In the genomic region with DNA sequence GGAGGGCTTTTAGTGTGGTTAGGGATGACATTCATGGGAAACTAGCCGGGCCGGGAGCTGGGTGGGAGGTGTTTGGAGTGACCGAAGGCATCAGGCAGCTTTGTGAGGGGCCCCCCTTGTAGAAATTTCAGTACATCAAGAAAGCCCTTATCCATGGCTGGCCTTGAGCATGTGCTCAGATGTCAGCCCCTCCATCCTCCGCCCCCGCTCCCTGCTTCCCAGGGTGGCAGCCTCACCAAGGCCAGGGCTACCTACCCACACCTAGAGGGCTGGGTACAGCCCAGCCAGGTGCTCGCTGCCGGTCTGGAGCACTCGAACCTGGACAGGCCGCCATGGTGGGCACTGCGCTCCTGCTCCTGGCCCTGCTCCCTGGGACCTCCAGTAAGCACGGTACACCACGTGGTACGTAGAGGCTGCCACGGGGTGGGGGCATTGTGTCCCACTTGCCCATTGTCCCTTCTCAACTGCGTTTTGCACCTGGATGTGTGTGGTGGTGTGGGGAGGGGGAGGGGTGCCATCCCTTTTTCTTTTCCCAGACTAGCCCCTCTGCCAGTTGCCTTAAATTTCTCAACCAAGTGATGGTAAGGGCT, we compare ENCODE assay signal across 11 mouse cellular contexts. TPM values are rescaled to one million over a fixed set of nuclear protein-coding genes. Genes with fewer than 3 reads are reported as not detected.
A peak's percentile ranks its signal among the peaks of the same experiment; 100 is the strongest.
DNase-seq lines count a peak whose midpoint lies in the region; ATAC-seq and TF ChIP-seq lines count a peak whose summit lies in the region.
"Had no signal": no experiment of that assay in that cellular context is flagged by ENCODE, and none has a peak within 500 bp of the region (broad histone marks: within the 10 kb centered on the region; RNA-seq: fewer than 3 reads in every experiment).

A gene (plus strand): TSS at position 264 of the 590 bp plus-strand sequence.

- peaks cover 9% of the 10 kb centered on the region; the same call in 1 of the 2 replicates for H3K4me1 ChIP-seq in heart, postnatal 0 days (ENCODE audit: control insufficient read depth, insufficient read depth)
- peaks cover 21% of the 10 kb centered on the region for H3K4me1 ChIP-seq in neural tube, embryonic 13.5 days (replicated peaks)
- H3K4me1 ChIP-seq in neural tube, embryonic 15.5 days, result peaks cover 18% of the 10 kb centered on the region
- peaks cover 3% of the 10 kb centered on the region; the same call in 1 of the 2 replicates for H3K4me1 ChIP-seq in midbrain, embryonic 16.5 days (ENCODE audit: control insufficient read depth, insufficient read depth, low read length)

- no peak within 1 kb of the TSS for H3K27ac ChIP-seq in heart, postnatal 0 days (ENCODE audit: low read depth)
- H3K27ac ChIP-seq in neural tube, embryonic 13.5 days (replicated peaks), result no peak within 1 kb of the TSS
- no peak within 1 kb of the TSS for H3K27ac ChIP-seq in neural tube, embryonic 15.5 days (replicated peaks)
- H3K27ac ChIP-seq in midbrain, embryonic 16.5 days (ENCODE audit: low read length), result no peak within 1 kb of the TSS

- WGBS in heart, postnatal 0 days, result 82% methylated on average over 15 of the region's 15 CpGs
- WGBS in neural tube, embryonic 13.5 days, result 79% methylated on average over 15 of the region's 15 CpGs
- WGBS in neural tube, embryonic 15.5 days, result 82% methylated on average over 15 of the region's 15 CpGs
- 81% methylated on average over 15 of the region's 15 CpGs for WGBS in midbrain, embryonic 16.5 days

- peaks cover 49% of the 10 kb centered on the region for H3K36me3 ChIP-seq in heart, postnatal 0 days (replicated peaks; ENCODE audit: control insufficient read depth, insufficient read depth, low read length)
- H3K36me3 ChIP-seq in neural tube, embryonic 13.5 days, result peaks cover 70% of the 10 kb centered on the region
- peaks cover 63% of the 10 kb centered on the region for H3K36me3 ChIP-seq in neural tube, embryonic 15.5 days
- H3K36me3 ChIP-seq in midbrain, embryonic 16.5 days (ENCODE audit: control insufficient read depth, insufficient read depth, low read length), result peaks cover 35% of the 10 kb centered on the region

- no peak within 1 kb of the TSS for H3K9ac ChIP-seq in heart, postnatal 0 days (replicated peaks; ENCODE audit: low read depth, low read length)
- 0 out of 2 replicates have a peak within 1 kb of the TSS, but pooled peaks have one; percentile 23 for H3K9ac ChIP-seq in neural tube, embryonic 13.5 days
- no peak within 1 kb of the TSS for H3K9ac ChIP-seq in neural tube, embryonic 15.5 days (replicated peaks)
- peak within 1 kb of the TSS; percentile 21; the same call in 1 of the 2 replicates for H3K9ac ChIP-seq in midbrain, embryonic 16.5 days (ENCODE audit: low read depth, low read length)

- DNase-seq in heart, postnatal 0 days (ENCODE audit: low spot score), result no peak
- DNase-seq in heart, adult 8-10 months (ENCODE audit: low spot score), result no peak
- no peak for DNase-seq in adrenal gland, postnatal 4 days (ENCODE audit: low spot score in 2 of 2)
- DNase-seq in cerebellum, postnatal 36 days, result no peak
- no peak for DNase-seq in cerebellum, postnatal 25 days
- DNase-seq: cerebellum, adult 9-10 months; gastrocnemius, postnatal 36 days had no signal

- no peaks in the 10 kb centered on the region for H3K27me3 ChIP-seq in heart, postnatal 0 days (ENCODE audit: control insufficient read depth, insufficient read depth, low read length)
- H3K27me3 ChIP-seq in neural tube, embryonic 13.5 days, result no peaks in the 10 kb centered on the region
- no peaks in the 10 kb centered on the region for H3K27me3 ChIP-seq in neural tube, embryonic 15.5 days (replicated peaks)
- no peaks in the 10 kb centered on the region for H3K27me3 ChIP-seq in midbrain, embryonic 16.5 days (ENCODE audit: control insufficient read depth, insufficient read depth, low read depth, low read length)
- H3K27me3 ChIP-seq: Patski had no signal

- no peak for TF ChIP-seq CTCF in heart, postnatal 0 days (IDR thresholded peaks at IDR 0.05; ENCODE audit: low read depth)

- no peaks in the 10 kb centered on the region for H3K9me3 ChIP-seq in heart, postnatal 0 days (replicated peaks; ENCODE audit: control insufficient read depth, low read length)
- no peaks in the 10 kb centered on the region for H3K9me3 ChIP-seq in neural tube, embryonic 13.5 days
- H3K9me3 ChIP-seq in neural tube, embryonic 15.5 days (replicated peaks), result no peaks in the 10 kb centered on the region
- no peaks in the 10 kb centered on the region for H3K9me3 ChIP-seq in midbrain, embryonic 16.5 days (replicated peaks; ENCODE audit: control insufficient read depth, low read length, poor library complexity, severe bottlenecking)

- ATAC-seq in heart, postnatal 0 days (ENCODE audit: insufficient read depth, low read depth), result no peak
- no peak for ATAC-seq in neural tube, embryonic 13.5 days (ENCODE audit: low read depth)
- ATAC-seq in neural tube, embryonic 15.5 days (ENCODE audit: low FRiP score), result no peak
- ATAC-seq in midbrain, embryonic 16.5 days, result no peak
- ATAC-seq: Patski had no signal

- H3K4me3 ChIP-seq in heart, postnatal 0 days (ENCODE audit: low read depth, low read length), result no peak within 1 kb of the TSS
- no peak within 1 kb of the TSS for H3K4me3 ChIP-seq in neural tube, embryonic 13.5 days
- no peak within 1 kb of the TSS for H3K4me3 ChIP-seq in neural tube, embryonic 15.5 days (replicated peaks)
- H3K4me3 ChIP-seq in midbrain, embryonic 16.5 days (ENCODE audit: low read depth, low read length), result no peak within 1 kb of the TSS

- TF ChIP-seq EP300 in heart, postnatal 0 days (IDR thresholded peaks at IDR 0.05; ENCODE audit: low read depth), result no peak

- H3K4me2 ChIP-seq in heart, postnatal 0 days (ENCODE audit: low read depth, low read length), result peak within 1 kb of the TSS; percentile 45; the same call in 1 of the 2 replicates
- H3K4me2 ChIP-seq in neural tube, embryonic 13.5 days, result no peak within 1 kb of the TSS
- H3K4me2 ChIP-seq in neural tube, embryonic 15.5 days, result no peak within 1 kb of the TSS
- H3K4me2 ChIP-seq in midbrain, embryonic 16.5 days (ENCODE audit: low read length), result no peak within 1 kb of the TSS

RNA-seq across cellular contexts. Expression of the gene that starts here (rescaled TPM):
- total RNA-seq in heart, postnatal 0 days (2014; rRNA removed; ENCODE audit: low replicate concordance), result 3.9 and 6.4 TPM in 2 replicates
- polyA plus RNA-seq in heart, postnatal 0 days (2015; fragmentation: Nextera tagmentation; extraction: Ambion mirVana), result 1.8 and 2.7 TPM in 2 replicates
- total RNA-seq in heart, adult 8-10 months (2022), result 1 to 10 TPM; 1.7 to 5.0 (median 2.6) TPM
- 3.3 and 7.0 TPM in 2 replicates for polyA plus RNA-seq in neural tube, embryonic 13.5 days (2015; fragmentation: Nextera tagmentation; extraction: Ambion mirVana)
- 3.2 and 3.4 TPM in 2 replicates for polyA plus RNA-seq in neural tube, embryonic 15.5 days (2015; fragmentation: Nextera tagmentation; extraction: Ambion mirVana)
- total RNA-seq in adrenal gland, postnatal 4 days (2021), result 10 to 100 TPM; 42.4 to 49.1 TPM
- polyA plus RNA-seq in midbrain, embryonic 16.5 days (2015; fragmentation: Nextera tagmentation; extraction: Ambion mirVana), result 4.1 and 5.2 TPM in 2 replicates

Comparison
In these comparisons a context has a peak if more than half of its experiments do, and no peak if none do; other contexts are left out.
1. H3K9ac ChIP-seq: peak in neural tube, embryonic 13.5 days (single experiment) and midbrain, embryonic 16.5 days (single experiment); none in heart, postnatal 0 days (single experiment) and neural tube, embryonic 15.5 days (single experiment).